Mouse (Mus musculus): ENCODE data around the gene Brsk1.

Brsk1 gene

GRCm38 (mm10) chr7:4690387-4690786 lies at the start of gene Brsk1:
Gene Brsk1, plus strand, starts transcription at chr7:4690604.
- in situ Hi-C loops (cut with MboI, MseI), result loop anchor here (5.0 kb wide), 1 partner anchor 97 kb away; the partner anchor contains the start of gene Tmem238

DNA sequence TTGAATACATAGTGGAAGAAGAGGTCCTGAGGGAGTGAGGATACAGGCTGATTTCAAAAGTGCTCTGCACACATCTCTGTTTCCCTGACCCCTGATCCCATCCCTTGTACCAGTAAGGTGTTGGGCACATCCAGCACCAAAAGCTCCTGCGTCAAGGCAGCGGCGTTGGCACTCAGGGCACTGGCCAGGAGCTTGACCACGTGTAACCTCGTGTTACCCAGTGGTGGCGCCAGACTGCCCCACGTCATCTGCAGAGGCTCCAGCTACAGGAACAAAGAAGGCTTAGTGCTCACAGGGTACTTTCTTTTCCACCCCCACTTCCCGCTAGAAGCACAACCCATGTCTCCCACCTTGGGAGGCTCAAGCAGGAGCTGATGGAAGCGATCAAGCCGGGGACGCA lies 49.2 kb upstream of the Brsk1 start:
- in situ Hi-C loops (cut with MboI, MseI), result loop anchor here (25.0 kb wide), 1 partner anchor 1521 kb away; the partner anchor contains the start of genes Zfp444 and Zfp787

GRCm38 (mm10) chr7:4641956-4642355 lies 48.4 kb upstream of the Brsk1 start:
- in situ Hi-C loops (cut with MboI, MseI), result loop anchor here (25.0 kb wide), 1 partner anchor 1520 kb away; the partner anchor contains the start of genes Zfp444 and Zfp787

DNA sequence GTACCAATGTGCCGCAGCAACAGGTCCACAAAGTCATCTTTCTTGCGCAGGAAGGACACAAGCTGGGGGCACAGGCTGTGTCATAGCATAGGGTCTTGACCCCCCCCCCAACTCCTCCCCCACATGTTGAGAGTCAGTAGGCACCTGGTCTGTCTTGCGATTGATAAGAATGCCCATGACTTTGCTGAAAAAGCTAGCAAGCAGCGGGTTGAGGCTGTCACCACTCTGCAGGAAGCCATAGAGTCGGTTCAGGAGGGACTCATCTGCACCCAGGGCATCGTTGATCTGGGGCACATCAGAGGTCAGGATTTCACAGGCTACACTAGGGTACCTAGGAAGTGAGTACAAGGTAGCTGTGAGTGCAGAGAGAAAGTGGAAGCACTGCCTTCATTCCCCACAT lies 47.2 kb upstream of the Brsk1 start:
- in situ Hi-C loops (cut with MboI, MseI), result loop anchor here (25.0 kb wide), 1 partner anchor 1519 kb away; the partner anchor contains the start of genes Zfp444 and Zfp787

DNA sequence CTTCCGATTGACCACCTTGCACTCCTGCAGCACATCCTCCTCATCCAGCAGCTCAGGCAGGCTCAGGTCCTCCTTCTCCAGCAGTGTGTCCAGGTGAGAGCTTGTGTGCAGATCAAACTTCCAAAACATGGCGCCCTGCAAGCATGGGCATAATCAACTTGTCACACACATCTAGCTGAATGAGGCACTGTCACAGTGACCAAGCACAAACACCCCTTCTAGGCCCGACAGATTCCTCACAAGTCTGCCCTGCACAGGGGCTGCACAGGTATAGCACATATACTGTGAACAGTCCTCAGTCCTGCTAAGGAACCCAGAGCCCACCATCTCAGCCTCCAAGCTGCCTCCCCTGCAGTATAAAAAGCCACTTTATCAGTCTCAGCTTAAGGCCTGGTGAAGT lies 43.6 kb upstream of the Brsk1 start:
- in situ Hi-C loops (cut with MboI, MseI), result loop anchor here (25.0 kb wide), 1 partner anchor 1515 kb away; the partner anchor contains the start of genes Zfp444 and Zfp787

- in situ Hi-C loops (cut with MboI, MseI), result loop anchor here (25.0 kb wide), 1 partner anchor 1515 kb away; the partner anchor contains the start of genes Zfp444 and Zfp787
Measured at GRCm38 (mm10) chr7:4647291-4647690, 43.1 kb upstream of the Brsk1 start.

- in situ Hi-C loops (cut with MboI, MseI), result loop anchor here (25.0 kb wide), 1 partner anchor 1514 kb away; the partner anchor contains the start of genes Zfp444 and Zfp787
Measured at GRCm38 (mm10) chr7:4647992-4648391, 42.4 kb upstream of the Brsk1 start.

DNA sequence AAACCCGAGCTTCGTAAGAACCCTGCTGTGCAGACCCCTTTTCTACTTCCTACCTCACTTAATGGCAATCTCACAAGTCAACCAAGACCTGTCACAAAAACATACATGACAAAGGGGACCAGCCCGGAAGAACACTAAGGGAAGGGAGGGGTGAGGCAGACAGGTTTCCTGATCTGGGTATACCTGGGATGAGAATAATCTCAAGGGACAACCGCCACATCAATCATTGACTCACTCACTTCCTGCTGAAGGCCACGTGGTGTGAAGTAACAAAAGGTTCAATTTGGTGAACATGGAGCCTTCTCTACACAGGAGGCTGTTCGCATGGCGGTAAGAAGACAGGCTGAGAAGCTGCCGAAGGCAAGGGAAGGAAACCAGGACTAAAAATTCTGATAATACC lies 38.8 kb upstream of the Brsk1 start:
- in situ Hi-C loops (cut with MboI, MseI), result loop anchor here (25.0 kb wide), 1 partner anchor 989 kb away; the partner anchor contains the start of gene Leng1

DNA sequence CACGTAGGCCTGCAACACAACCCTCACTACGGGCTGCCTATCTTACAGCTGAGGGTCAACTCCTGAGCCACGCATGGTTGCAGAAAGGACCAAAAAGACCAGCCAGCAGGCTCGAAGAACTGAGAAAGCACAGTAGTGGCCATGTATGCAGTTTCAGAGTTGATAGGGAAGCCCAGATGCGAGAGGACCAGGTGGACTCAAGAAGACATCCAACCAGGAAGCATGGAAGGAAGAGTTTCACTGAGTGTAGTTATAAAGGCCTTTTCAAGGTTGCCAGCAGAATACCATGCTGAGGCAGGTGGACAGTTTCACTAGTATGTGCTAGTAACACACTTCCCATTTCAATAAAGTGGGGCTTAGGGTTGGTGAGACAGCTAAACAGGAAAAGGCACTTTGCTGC lies 37.7 kb upstream of the Brsk1 start:
- in situ Hi-C loops (cut with MboI, MseI), result loop anchor here (25.0 kb wide), 1 partner anchor 990 kb away; the partner anchor contains the start of gene Leng1

GRCm38 (mm10) chr7:4653351-4653750 lies 37.1 kb upstream of the Brsk1 start:
- in situ Hi-C loops (cut with MboI, MseI), result loop anchor here (25.0 kb wide), 1 partner anchor 991 kb away; the partner anchor contains the start of gene Leng1

GRCm38 (mm10) chr7:4653780-4654179 lies 36.6 kb upstream of the Brsk1 start:
- in situ Hi-C loops (cut with MboI, MseI), result loop anchor here (25.0 kb wide), 1 partner anchor 991 kb away; the partner anchor contains the start of gene Leng1

GRCm38 (mm10) chr7:4654221-4654620 lies 36.2 kb upstream of the Brsk1 start:
- in situ Hi-C loops (cut with MboI, MseI), result loop anchor here (25.0 kb wide), 1 partner anchor 992 kb away; the partner anchor contains the start of gene Leng1

GRCm38 (mm10) chr7:4655393-4655792 lies 35.0 kb upstream of the Brsk1 start:
- in situ Hi-C loops (cut with MboI, MseI), result loop anchor here (25.0 kb wide), 1 partner anchor 993 kb away; the partner anchor contains the start of gene Leng1

DNA sequence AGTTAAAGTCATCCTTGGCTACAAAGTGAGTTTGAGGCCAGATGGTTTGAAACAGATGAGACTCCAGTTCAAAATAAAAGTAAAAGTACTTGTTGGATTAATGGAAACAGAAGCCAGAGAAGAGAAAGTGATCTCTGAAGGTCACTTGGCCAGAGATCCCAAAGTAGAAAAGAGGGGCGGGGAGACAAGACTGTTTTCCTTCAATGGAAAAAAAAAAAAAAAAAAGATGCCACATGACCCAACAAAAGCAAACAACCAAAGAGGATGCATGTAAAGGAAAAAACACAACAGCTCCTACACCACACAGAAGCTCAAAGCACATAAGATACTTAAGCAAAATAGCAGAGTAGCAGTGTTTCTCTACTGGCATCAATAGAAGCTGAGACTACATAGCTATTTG lies 34.5 kb upstream of the Brsk1 start:
- in situ Hi-C loops (cut with MboI, MseI), result loop anchor here (25.0 kb wide), 1 partner anchor 994 kb away; the partner anchor contains the start of gene Leng1

GRCm38 (mm10) chr7:4656818-4657217 lies 33.6 kb upstream of the Brsk1 start:
- in situ Hi-C loops (cut with MboI, MseI), result loop anchor here (25.0 kb wide), 1 partner anchor 995 kb away; the partner anchor contains the start of gene Leng1

DNA sequence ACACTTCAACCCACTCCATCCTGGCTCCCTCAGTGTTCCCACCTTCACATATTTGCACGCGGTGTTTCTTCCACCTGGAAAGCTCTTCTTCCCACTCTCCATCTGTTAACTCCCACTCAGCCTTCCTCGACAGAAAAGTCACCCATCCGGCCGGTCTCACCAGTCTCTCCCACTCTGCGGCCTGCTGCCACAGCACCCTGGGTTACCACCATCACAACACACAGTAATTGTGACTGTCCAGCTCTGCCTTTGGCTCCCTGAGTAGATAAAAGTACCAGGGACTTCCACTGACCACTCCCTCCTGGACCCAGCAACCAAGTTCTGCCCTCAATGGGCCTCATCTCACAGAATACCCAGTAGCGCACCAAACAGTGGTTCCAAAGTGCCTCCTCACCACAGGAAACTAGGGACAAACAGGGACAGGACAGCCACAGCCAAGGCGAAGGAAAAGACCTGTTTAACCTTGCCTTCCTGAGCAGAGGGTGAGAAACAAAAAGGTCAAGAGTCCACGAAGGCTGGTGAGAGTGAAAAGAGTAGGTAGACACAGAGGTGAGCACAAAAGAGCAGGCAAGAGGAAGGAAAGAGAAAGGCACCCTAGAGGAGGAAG lies 32.8 kb upstream of the Brsk1 start:
- in situ Hi-C loops (cut with MboI, MseI), result loop anchor here (25.0 kb wide), 1 partner anchor 995 kb away; the partner anchor contains the start of gene Leng1

- in situ Hi-C loops (cut with MboI, MseI), result loop anchor here (25.0 kb wide), 1 partner anchor 996 kb away; the partner anchor contains the start of gene Leng1
Measured at GRCm38 (mm10) chr7:4658128-4658907, 32.1 kb upstream of the Brsk1 start.

DNA sequence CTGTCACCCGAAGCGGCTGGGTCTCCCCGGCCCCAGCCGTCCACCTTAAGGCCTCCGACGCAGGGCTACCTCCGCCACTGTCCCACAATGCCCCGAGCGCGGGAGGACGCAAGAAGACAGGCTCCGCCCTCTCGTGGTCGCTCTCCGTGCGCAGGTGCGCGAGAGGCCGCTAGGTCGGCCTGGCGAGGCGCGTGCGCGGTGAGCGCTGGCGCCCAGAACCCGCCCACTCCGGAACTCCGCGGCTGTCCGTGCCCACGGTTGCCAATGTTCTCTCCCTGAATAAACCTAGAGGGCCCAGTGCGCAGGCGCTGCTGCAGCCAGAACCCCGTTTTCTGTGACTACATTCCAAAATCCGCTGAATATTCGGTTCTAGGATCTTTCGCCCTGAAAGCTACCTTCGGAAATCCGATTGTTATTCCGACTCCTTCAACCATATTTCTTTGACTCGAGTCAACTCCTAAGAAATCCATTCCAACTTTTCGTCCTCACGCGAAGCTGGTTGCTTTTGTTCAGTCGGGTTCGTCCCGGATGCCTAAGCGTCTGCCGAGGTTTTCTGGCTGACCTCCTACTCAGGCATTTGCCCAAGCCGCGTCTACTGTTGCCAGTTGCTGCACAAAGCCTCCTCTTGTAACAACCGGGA lies 31.4 kb upstream of the Brsk1 start, which contains the start of gene Ppp6r1:
Gene Ppp6r1, minus strand, starts transcription at position 108 of the 640 bp plus-strand sequence.
- in situ Hi-C loops (cut with MboI, MseI), result loop anchor here (25.0 kb wide), 1 partner anchor 997 kb away; the partner anchor contains the start of gene Leng1

DNA sequence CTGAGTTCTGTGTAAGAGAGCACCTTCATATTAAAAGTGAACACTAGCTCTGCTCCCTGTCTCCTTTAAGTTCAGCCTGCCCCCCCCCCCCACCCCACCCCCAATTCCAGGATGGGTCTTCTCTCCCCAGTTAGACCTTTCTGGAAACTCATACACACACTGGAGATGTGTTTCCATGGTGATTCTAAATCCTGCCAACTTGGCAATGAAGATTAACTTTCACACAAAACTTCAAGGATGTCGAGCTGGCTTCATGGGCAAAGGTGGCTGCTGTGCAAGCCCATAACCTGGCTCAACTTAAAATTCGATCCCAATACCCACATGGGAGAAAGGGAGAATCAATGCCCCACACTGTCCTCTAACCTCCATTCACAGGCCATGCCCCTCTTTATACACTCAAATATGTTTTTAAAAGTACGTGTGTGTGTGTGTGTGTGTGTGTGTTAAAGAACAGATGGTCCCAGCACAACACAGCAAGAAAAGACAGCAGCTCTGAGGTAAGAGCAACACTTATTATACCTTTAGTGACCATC lies 30.4 kb upstream of the Brsk1 start:
- in situ Hi-C loops (cut with MboI, MseI), result loop anchor here (25.0 kb wide), 1 partner anchor 998 kb away; the partner anchor contains the start of gene Leng1

DNA sequence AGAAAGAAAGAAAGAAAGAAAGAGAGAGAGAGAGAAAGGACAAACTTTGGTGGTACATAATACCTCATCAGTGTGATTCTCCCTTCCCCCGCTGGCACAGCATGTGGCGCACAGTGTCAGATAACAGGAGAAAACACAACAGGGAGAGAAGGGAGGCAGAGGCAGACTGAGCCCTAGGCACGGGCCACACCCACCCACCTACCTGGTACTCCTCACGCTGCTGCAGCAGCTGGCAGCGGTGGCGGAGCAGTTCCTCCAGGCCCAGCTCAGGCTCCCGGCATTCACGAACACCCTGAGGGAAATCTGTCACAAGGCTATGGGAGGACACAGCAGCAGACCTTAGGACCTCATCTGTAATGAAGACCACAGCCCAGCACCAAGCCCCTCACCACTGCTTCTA lies 27.2 kb upstream of the Brsk1 start:
- in situ Hi-C loops (cut with MboI, MseI), result loop anchor here (25.0 kb wide), 1 partner anchor 1001 kb away; the partner anchor contains the start of gene Leng1

All from T-helper 2 cell (primary cell).